Mouse (Mus musculus): ENCODE data around the gene Rtn4. TPM values are rescaled to one million over a fixed set of nuclear protein-coding genes. Genes with fewer than 3 reads are reported as not detected.

The Rtn4 gene
- total and polyA plus RNA-seq, 3 experiments = 95.8 to 224 (median 168) TPM

GRCm38 (mm10) chr11:29770666-29771400 is 78.1 kb downstream of the Rtn4 start:
- Histone ChIP-seq H3K4me3 (replicated peaks in 1 of 3; ENCODE audit: low read depth in 2 of 3, low read length in 2 of 3, poor library complexity in 1 of 3) (no peak overlapping the region), H3K36me3 (replicated peaks in 1 of 2; ENCODE audit: control insufficient read depth in 1 of 2, insufficient read depth in 1 of 2, low read length in 1 of 2) (no peaks in the 10 kb centered on the region), H3K27me3 (replicated peaks) (no peaks in the 10 kb centered on the region), H3K4me2 (ENCODE audit: insufficient read depth, low read depth, poor library complexity, severe bottlenecking) (no peak overlapping the region), H3K79me2 (replicated peaks; ENCODE audit: control insufficient read depth, extremely low read depth, insufficient read depth, poor library complexity, severe bottlenecking) (no peaks in the 10 kb centered on the region), H3K9ac (ENCODE audit: insufficient read depth, low read depth) (no peak overlapping the region), H3K4me1 (ENCODE audit: control insufficient read depth in 1 of 2, insufficient read depth in 2 of 2) (peaks cover 7 to 35% of the 10 kb centered on the region in 2 experiments), H3K27ac (ENCODE audit: insufficient read depth, low read depth) (no peak overlapping the region), H3K9me3 (replicated peaks; ENCODE audit: low read length) (no peaks in the 10 kb centered on the region)
- TF ChIP-seq RCOR1 (conservative IDR thresholded peaks at IDR 0.05; ENCODE audit: low read depth, low read length) (no peak), NELFE (IDR thresholded peaks at IDR 0.05; ENCODE audit: low read depth, low read length) (no peak), CTCF (conservative IDR thresholded peaks at IDR 0.05 in 1 of 2, IDR thresholded peaks at IDR 0.05 in 1 of 2; ENCODE audit: low read depth in 2 of 2, low read length in 2 of 2) (no peak), RAD21 (IDR thresholded peaks at IDR 0.05; ENCODE audit: low read depth, low read length) (no peak), UBTF (IDR thresholded peaks at IDR 0.05; ENCODE audit: low read depth, low read length) (no peak), CHD2 (IDR thresholded peaks at IDR 0.05; ENCODE audit: low read length) (no peak), MYC (IDR thresholded peaks at IDR 0.05; ENCODE audit: low read depth, low read length) (no peak), USF2 (conservative IDR thresholded peaks at IDR 0.05; ENCODE audit: low read depth, low read length) (no peak), MAFK (IDR thresholded peaks at IDR 0.05; ENCODE audit: insufficient replicate concordance, low read length) (no peak), GABPA (IDR thresholded peaks at IDR 0.05; ENCODE audit: insufficient replicate concordance, low read depth, low read length) (no peak)
- in situ Hi-C loops (cut with MboI; ENCODE audit: low pct_ligation_motif_present, low pct_unique_long_range_greater_than_20kb, low sequenced_read_pairs) (no loop called here), dilution Hi-C loops (cut with MboI; ENCODE audit: extremely low pct_ligation_motif_present, extremely low pct_unique_long_range_greater_than_20kb, low sequenced_read_pairs) (no loop called here)
- no peak for DNase-seq (ENCODE audit: extremely low read depth)

- no peak for TF ChIP-seq JUND (conservative IDR thresholded peaks at IDR 0.05; ENCODE audit: low read depth, low read length)
- no peak for TF ChIP-seq PAX5 (IDR thresholded peaks at IDR 0.05; ENCODE audit: low read length)
- TF ChIP-seq ETS1 (conservative IDR thresholded peaks at IDR 0.05; ENCODE audit: low read depth, low read length) = no peak
- no peak for TF ChIP-seq NRF1 (IDR thresholded peaks at IDR 0.05; ENCODE audit: low read depth, low read length)
- TF ChIP-seq RCOR1 (conservative IDR thresholded peaks at IDR 0.05; ENCODE audit: low read depth, low read length) = no peak
- TF ChIP-seq JUN (IDR thresholded peaks at IDR 0.05; ENCODE audit: insufficient read depth, low read depth, low read length) = no peak
- TF ChIP-seq HCFC1 (IDR thresholded peaks at IDR 0.05; ENCODE audit: low read depth, low read length) = no peak
- no peak for TF ChIP-seq EP300 (IDR thresholded peaks at IDR 0.05; ENCODE audit: low read length)
- no peak for TF ChIP-seq ZMIZ1 (IDR thresholded peaks at IDR 0.05; ENCODE audit: low read depth, low read length)
- Histone ChIP-seq H3K79me2 (replicated peaks; ENCODE audit: control insufficient read depth, extremely low read depth, insufficient read depth, poor library complexity, severe bottlenecking) (no peaks in the 10 kb centered on the region), H3K9me3 (replicated peaks; ENCODE audit: low read length) (no peaks in the 10 kb centered on the region), H3K9ac (ENCODE audit: insufficient read depth, low read depth) (no peak overlapping the region), H3K27ac (ENCODE audit: insufficient read depth, low read depth) (no peak overlapping the region), H3K4me3 (replicated peaks in 1 of 3; ENCODE audit: low read depth in 2 of 3, low read length in 2 of 3, poor library complexity in 1 of 3) (no peak overlapping the region), H3K27me3 (replicated peaks) (no peaks in the 10 kb centered on the region), H3K36me3 (replicated peaks in 1 of 2; ENCODE audit: control insufficient read depth in 1 of 2, insufficient read depth in 1 of 2, low read length in 1 of 2) (peaks cover 0 to 3% of the 10 kb centered on the region in 2 experiments), H3K4me1 (ENCODE audit: control insufficient read depth in 1 of 2, insufficient read depth in 2 of 2) (peaks cover 7 to 28% of the 10 kb centered on the region in 2 experiments), H3K4me2 (ENCODE audit: insufficient read depth, low read depth, poor library complexity, severe bottlenecking) (no peak overlapping the region)
- DNase-seq (ENCODE audit: extremely low read depth) = no peak
- in situ Hi-C loops (cut with MboI; ENCODE audit: low pct_ligation_motif_present, low pct_unique_long_range_greater_than_20kb, low sequenced_read_pairs) = no loop called here
- dilution Hi-C loops (cut with MboI; ENCODE audit: extremely low pct_ligation_motif_present, extremely low pct_unique_long_range_greater_than_20kb, low sequenced_read_pairs) = no loop called here
Observed at GRCm38 (mm10) chr11:29772279-29772678, 79.5 kb downstream of the Rtn4 start.
